Mouse (Mus musculus): Measurements from ENCODE around the gene Syf2. TPM values are rescaled to one million over a fixed set of nuclear protein-coding genes. Genes with fewer than 3 reads are reported as not detected.

Syf2 gene
- polyA plus RNA-seq, 1 experiment from 2014 or later = 53.4 TPM

DNA sequence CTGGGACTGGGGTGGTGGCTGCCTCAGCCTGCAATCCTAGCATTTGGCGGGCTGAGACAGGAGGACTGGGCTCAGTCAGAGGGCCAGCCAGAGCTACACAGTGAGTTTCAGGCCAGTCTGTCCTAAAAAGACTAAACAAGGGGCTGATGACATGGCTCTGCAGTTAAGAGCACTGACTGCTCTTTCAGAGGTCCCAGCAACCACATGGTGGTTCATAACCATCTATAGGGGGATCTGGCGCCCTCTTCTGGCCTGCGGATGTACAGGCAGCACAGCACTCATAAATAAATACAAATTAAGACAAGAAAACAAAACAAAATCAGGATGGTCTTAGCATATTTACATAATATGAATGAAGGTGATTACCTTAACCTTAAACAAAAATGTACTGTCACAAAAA is 17.3 kb upstream of the Syf2 start:
- no peaks in the 10 kb centered on the region for H3K4me1 ChIP-seq (ENCODE audit: control insufficient read depth, insufficient read depth, low read length)
- H3K36me3 ChIP-seq (ENCODE audit: control insufficient read depth, insufficient read depth, low read length) = peaks cover 27% of the 10 kb centered on the region
- ATAC-seq (ENCODE audit: low FRiP score, low TSS enrichment) (no peak), DNase-seq (peak; percentile 84)
- WGBS = 31% methylated on average over 3 of the region's 3 CpGs
- no peak overlapping the region for H3K27ac ChIP-seq (replicated peaks; ENCODE audit: low read depth, low read length)
- peak overlapping the region; percentile 58 for H3K4me2 ChIP-seq (ENCODE audit: low read length)
- H3K9ac ChIP-seq (replicated peaks; ENCODE audit: low read length) = no peak overlapping the region
- no peaks in the 10 kb centered on the region for H3K9me3 ChIP-seq (ENCODE audit: control insufficient read depth, low read length)
- peak overlapping the region; percentile 76 for H3K4me3 ChIP-seq (replicated peaks; ENCODE audit: low read depth, low read length)
- H3K27me3 ChIP-seq (ENCODE audit: control insufficient read depth, insufficient read depth, low read length) = 0 out of 2 replicates have a peak, but pooled peaks cover 5% of the 10 kb centered on the region

DNA sequence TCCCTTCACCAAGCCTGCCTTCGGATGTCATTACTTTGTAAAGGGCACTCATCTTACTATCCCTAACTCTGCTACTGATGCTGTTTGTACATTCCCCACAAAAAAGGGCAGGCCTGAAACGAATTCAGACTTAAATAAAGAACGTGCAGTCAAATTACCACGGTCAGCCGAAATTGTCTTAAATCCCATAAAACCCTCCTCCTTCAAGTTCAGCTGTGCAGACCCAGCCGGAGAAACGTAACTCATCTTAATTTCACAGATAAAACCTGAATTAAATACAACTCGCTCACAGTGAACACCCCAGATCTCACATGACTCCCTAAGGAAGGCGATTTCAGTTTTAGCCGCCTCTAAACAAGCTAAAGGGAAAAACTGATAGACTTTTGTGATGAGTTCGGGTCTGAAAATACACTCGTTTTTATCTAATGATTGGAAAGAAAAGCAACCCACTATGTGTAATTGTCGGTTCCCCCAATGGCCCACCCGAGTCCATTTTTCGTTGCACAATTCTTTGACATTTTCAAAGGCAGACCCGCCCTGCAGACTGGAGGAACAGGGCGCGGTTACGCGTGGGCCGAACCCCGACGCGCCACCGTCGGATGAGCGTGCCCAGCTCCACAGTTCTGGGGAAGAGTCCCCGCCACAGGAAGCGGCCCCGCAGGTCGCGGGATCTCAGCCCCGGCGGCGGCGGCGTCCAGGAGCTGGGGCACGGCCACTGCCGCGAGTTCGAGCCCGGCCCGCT is 16.4 kb upstream of the Syf2 start:
- peak overlapping the region; percentile 83 for H3K27ac ChIP-seq (replicated peaks; ENCODE audit: low read depth, low read length)
- under 1% methylated on average over 43 of the region's 43 CpGs for WGBS

DNA sequence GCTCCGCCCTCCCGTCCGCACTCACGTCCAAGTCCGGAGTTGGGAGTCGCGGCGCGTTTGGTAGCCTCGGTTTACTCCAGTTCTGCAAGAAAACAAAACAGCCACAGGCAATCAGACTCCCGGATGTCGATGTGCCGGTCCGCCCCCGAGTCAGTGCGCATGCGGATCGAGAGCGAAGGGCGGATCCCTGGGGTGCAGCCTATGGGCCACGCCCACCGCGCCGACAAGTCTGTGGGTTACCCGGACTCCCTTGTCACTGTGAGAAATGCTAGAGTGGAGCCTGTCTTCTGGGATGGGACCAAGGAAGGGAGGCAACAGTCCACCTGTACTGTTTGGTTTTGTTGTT is 15.9 kb upstream of the Syf2 start, which contains the start of gene Tmem50a:
Tmem50a (minus strand) TSS at position 161 of the 346 bp plus-strand sequence.
- 0% methylated on average over 25 of the region's 25 CpGs for WGBS
- Histone ChIP-seq H3K36me3 (ENCODE audit: control insufficient read depth, insufficient read depth, low read length) (peaks cover 13% of the 10 kb centered on the region), H3K4me3 (replicated peaks; ENCODE audit: low read depth, low read length) (peak within 1 kb of the TSS; percentile 76), H3K4me2 (ENCODE audit: low read length) (peak within 1 kb of the TSS; percentile 58), H3K27ac (replicated peaks; ENCODE audit: low read depth, low read length) (peak within 1 kb of the TSS; percentile 83), H3K9ac (replicated peaks; ENCODE audit: low read length) (peak within 1 kb of the TSS; percentile 75), H3K4me1 (ENCODE audit: control insufficient read depth, insufficient read depth, low read length) (no peaks in the 10 kb centered on the region), H3K27me3 (ENCODE audit: control insufficient read depth, insufficient read depth, low read length) (0 out of 2 replicates have a peak, but pooled peaks cover 5% of the 10 kb centered on the region), H3K9me3 (ENCODE audit: control insufficient read depth, low read length) (no peaks in the 10 kb centered on the region)
- DNase-seq = peak; percentile 97
- ATAC-seq (ENCODE audit: low FRiP score, low TSS enrichment) = peak; percentile 86

More for the DNA sequence above, 16.4 kb upstream of the Syf2 start:
- Histone ChIP-seq H3K36me3 (ENCODE audit: control insufficient read depth, insufficient read depth, low read length) (peaks cover 18% of the 10 kb centered on the region), H3K9ac (replicated peaks; ENCODE audit: low read length) (peak overlapping the region; percentile 75), H3K9me3 (ENCODE audit: control insufficient read depth, low read length) (no peaks in the 10 kb centered on the region), H3K27me3 (ENCODE audit: control insufficient read depth, insufficient read depth, low read length) (0 out of 2 replicates have a peak, but pooled peaks cover 5% of the 10 kb centered on the region), H3K4me2 (ENCODE audit: low read length) (peak overlapping the region; percentile 58), H3K4me1 (ENCODE audit: control insufficient read depth, insufficient read depth, low read length) (no peaks in the 10 kb centered on the region), H3K4me3 (replicated peaks; ENCODE audit: low read depth, low read length) (peak overlapping the region; percentile 76)
- peak; percentile 70 for ATAC-seq (ENCODE audit: low FRiP score, low TSS enrichment)
- DNase-seq = no peak

DNA sequence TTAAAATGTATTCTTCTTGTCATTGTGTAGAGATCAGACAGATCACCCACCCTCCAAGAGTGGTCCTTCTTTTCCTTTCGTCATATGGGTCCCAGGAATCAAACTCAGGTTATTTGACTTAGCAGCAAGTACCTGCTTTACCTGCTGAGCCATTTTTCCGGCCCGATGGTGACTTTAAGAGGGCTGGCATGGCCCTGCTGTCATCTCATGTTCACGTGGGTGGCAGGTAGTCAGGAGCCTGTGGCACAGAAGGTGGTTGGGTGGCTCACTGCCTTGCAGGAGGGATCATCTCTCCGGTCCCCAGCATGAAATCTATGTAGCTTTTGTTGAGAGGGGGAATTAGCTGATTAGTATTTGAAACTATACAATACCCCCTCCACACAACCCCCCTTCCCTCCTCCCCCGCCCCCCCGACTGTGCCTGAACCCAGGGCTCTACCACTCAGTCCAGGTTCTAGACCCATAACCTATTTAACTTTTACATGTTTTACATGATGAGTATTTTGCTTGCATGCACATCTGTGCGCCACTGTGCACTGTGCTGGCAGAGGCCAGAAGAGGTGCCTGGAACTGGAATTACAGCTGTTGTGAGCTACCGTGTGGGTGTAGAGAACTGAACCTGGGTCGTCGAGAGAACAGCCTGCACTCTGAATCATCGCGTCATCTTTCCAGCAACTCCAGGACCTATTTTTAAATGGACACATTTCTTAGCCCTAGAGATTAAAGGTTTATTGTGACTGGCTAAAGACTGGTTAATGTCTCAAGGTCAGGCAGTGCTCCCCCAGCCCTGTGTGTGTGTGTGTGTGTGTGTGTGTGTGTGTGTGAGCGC is 15.3 kb upstream of the Syf2 start:
- peaks cover 10% of the 10 kb centered on the region for H3K36me3 ChIP-seq (ENCODE audit: control insufficient read depth, insufficient read depth, low read length)
- peak overlapping the region; percentile 83; the same call in 1 of the 2 replicates for H3K27ac ChIP-seq (replicated peaks; ENCODE audit: low read depth, low read length)
- no peak overlapping the region; the same call in 1 of the 2 replicates for H3K9ac ChIP-seq (replicated peaks; ENCODE audit: low read length)
- H3K4me3 ChIP-seq (replicated peaks; ENCODE audit: low read depth, low read length) = peak overlapping the region; percentile 76
- 56% methylated on average over 14 of the region's 14 CpGs for WGBS
- H3K4me2 ChIP-seq (ENCODE audit: low read length) = peak overlapping the region; percentile 58
- no peaks in the 10 kb centered on the region for H3K4me1 ChIP-seq (ENCODE audit: control insufficient read depth, insufficient read depth, low read length)
- no peaks in the 10 kb centered on the region for H3K9me3 ChIP-seq (ENCODE audit: control insufficient read depth, low read length)
- 0 out of 2 replicates have a peak, but pooled peaks cover 5% of the 10 kb centered on the region for H3K27me3 ChIP-seq (ENCODE audit: control insufficient read depth, insufficient read depth, low read length)
- ATAC-seq (ENCODE audit: low FRiP score, low TSS enrichment) (no peak), DNase-seq (no peak)

DNA sequence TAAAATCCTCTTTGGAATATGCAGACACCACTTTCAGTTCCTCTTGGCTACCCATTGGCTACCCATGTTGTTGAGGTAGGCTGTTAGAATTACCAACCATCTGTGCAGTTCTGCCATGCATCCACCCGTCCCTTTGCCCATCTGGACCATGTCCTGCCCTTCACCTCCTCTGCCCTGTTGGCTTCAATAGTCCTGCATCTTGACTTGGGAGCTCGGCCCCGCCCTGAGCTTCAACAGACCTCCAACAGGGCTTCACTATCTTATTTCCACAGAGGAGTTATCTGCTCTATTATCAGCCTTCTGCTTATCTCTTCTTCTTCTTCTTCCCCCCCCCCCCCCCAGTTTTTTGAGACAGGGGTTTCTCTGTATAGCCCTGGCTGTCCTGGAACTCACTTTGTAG is 13.5 kb upstream of the Syf2 start:
- Histone ChIP-seq H3K4me2 (ENCODE audit: low read length) (no peak overlapping the region), H3K4me1 (ENCODE audit: control insufficient read depth, insufficient read depth, low read length) (no peaks in the 10 kb centered on the region), H3K27me3 (ENCODE audit: control insufficient read depth, insufficient read depth, low read length) (0 out of 2 replicates have a peak, but pooled peaks cover 5% of the 10 kb centered on the region), H3K27ac (replicated peaks; ENCODE audit: low read depth, low read length) (no peak overlapping the region), H3K4me3 (replicated peaks; ENCODE audit: low read depth, low read length) (no peak overlapping the region), H3K9ac (replicated peaks; ENCODE audit: low read length) (no peak overlapping the region), H3K9me3 (ENCODE audit: control insufficient read depth, low read length) (no peaks in the 10 kb centered on the region), H3K36me3 (ENCODE audit: control insufficient read depth, insufficient read depth, low read length) (peaks cover 4% of the 10 kb centered on the region; the same call in 1 of the 2 replicates)
- WGBS = 81% methylated on average over 3 of the region's 3 CpGs
- ATAC-seq (ENCODE audit: low FRiP score, low TSS enrichment) = no peak
- DNase-seq = no peak

DNA sequence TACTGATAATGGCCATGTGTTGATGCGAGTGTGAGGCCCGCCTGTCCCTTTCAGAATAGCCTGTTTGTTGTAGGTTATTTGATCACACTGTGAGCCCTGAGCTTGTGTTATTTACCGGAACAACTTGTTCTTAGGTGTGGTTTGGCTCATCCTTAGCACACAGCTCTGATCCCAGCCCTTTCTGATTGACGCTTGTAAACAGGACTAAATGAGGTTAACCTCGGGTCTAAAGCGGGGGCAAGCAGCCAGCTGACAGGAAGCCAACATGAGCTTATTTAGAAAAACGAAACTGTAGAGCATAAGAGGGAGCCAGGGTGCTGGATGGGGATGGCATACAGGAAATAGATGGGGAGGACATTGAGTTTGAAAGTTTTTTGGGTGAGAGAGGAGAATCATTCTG is 12.3 kb upstream of the Syf2 start:
- Histone ChIP-seq H3K4me1 (ENCODE audit: control insufficient read depth, insufficient read depth, low read length) (no peaks in the 10 kb centered on the region), H3K9ac (replicated peaks; ENCODE audit: low read length) (no peak overlapping the region), H3K9me3 (ENCODE audit: control insufficient read depth, low read length) (no peaks in the 10 kb centered on the region), H3K4me3 (replicated peaks; ENCODE audit: low read depth, low read length) (no peak overlapping the region), H3K27me3 (ENCODE audit: control insufficient read depth, insufficient read depth, low read length) (0 out of 2 replicates have a peak, but pooled peaks cover 5% of the 10 kb centered on the region), H3K27ac (replicated peaks; ENCODE audit: low read depth, low read length) (no peak overlapping the region), H3K4me2 (ENCODE audit: low read length) (no peak overlapping the region), H3K36me3 (ENCODE audit: control insufficient read depth, insufficient read depth, low read length) (no peaks in the 10 kb centered on the region)
- 80% methylated on average over 7 of the region's 7 CpGs for WGBS
- ATAC-seq (ENCODE audit: low FRiP score, low TSS enrichment) (no peak), DNase-seq (no peak)

DNA sequence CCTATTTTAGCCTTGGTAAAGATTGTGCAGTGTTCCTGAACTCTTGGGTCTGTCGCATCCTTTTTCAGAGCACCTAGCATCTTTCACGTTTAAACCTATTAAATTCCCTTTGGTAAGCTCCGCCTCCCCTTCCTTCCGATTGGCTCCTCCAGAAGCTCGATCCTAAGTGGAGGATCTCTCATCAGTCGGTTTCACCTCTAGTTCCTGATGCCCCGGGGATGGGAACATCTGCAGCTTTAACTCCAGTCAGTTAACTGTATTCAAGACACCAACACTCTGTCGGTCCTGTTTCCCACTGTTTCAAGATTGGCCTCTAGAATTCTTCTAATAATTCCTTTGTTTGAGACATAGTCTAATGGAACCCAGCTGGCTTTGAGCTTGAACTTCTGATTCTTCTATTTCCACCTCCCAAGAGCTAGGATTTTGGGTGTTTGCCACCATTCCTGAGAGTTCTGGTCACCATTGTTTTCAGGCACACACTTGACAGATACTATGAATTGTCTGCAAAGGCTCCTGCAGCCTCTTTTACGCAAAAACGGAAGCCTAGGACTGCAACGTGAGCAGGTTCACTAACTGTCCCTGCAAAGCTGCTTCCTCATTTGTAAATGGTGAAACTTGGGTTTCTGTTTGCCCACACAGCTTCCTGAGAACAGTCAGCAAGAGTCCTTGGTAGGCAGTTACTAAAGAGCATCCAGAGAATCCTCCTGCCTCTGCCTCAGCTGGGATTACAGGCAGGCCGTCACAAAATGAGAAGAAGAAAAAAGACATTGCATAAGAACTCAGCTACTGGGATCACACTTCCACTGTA is 10.8 kb upstream of the Syf2 start:
- Histone ChIP-seq H3K4me3 (replicated peaks; ENCODE audit: low read depth, low read length) (no peak overlapping the region), H3K9me3 (ENCODE audit: control insufficient read depth, low read length) (no peaks in the 10 kb centered on the region), H3K9ac (replicated peaks; ENCODE audit: low read length) (no peak overlapping the region), H3K27me3 (ENCODE audit: control insufficient read depth, insufficient read depth, low read length) (0 out of 2 replicates have a peak, but pooled peaks cover 5% of the 10 kb centered on the region), H3K4me2 (ENCODE audit: low read length) (no peak overlapping the region), H3K36me3 (ENCODE audit: control insufficient read depth, insufficient read depth, low read length) (0 out of 2 replicates have a peak, but pooled peaks cover 3% of the 10 kb centered on the region), H3K27ac (replicated peaks; ENCODE audit: low read depth, low read length) (no peak overlapping the region), H3K4me1 (ENCODE audit: control insufficient read depth, insufficient read depth, low read length) (peaks cover 5% of the 10 kb centered on the region)
- DNase-seq = no peak
- ATAC-seq (ENCODE audit: low FRiP score, low TSS enrichment) = no peak
- WGBS = 41% methylated on average over 12 of the region's 12 CpGs

DNA sequence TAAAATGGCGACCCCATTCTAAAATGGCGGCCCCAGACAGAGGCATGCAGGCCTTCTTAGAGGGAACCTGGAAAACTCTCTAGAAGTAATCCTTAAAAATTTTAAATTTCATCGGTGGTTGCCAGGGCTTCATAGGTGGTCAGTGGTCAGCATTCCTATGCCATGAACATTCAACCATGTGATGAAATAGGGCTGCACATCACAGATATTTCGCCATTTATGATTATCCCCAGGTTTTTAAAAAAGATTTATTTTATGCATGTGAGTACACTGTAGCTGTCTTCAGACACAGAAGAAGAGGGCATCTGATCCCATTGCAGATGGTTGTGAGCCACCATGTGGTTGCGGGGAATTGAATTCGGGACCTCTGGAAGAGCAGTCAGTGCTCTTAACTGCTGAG is 10.1 kb upstream of the Syf2 start:
- H3K27ac ChIP-seq (replicated peaks; ENCODE audit: low read depth, low read length) = no peak overlapping the region
- no peak overlapping the region for H3K4me3 ChIP-seq (replicated peaks; ENCODE audit: low read depth, low read length)
- peaks cover 9% of the 10 kb centered on the region for H3K36me3 ChIP-seq (ENCODE audit: control insufficient read depth, insufficient read depth, low read length)
- H3K27me3 ChIP-seq (ENCODE audit: control insufficient read depth, insufficient read depth, low read length) = 0 out of 2 replicates have a peak, but pooled peaks cover 5% of the 10 kb centered on the region
- no peak for ATAC-seq (ENCODE audit: low FRiP score, low TSS enrichment)
- no peak overlapping the region for H3K4me2 ChIP-seq (ENCODE audit: low read length)
- no peaks in the 10 kb centered on the region for H3K9me3 ChIP-seq (ENCODE audit: control insufficient read depth, low read length)
- DNase-seq = no peak
- no peak overlapping the region for H3K9ac ChIP-seq (replicated peaks; ENCODE audit: low read length)
- H3K4me1 ChIP-seq (ENCODE audit: control insufficient read depth, insufficient read depth, low read length) = peaks cover 11% of the 10 kb centered on the region
- 95% methylated on average over 6 of the region's 6 CpGs for WGBS

All from midbrain, embryonic 14.5 days (tissue).